Mouse (Mus musculus) limb, embryonic 12.5 days (tissue): ENCODE results near the gene Mob1b. TPM values are rescaled to one million over a fixed set of nuclear protein-coding genes. Genes with fewer than 3 reads are reported as not detected.
"Not testable (repeated sequence)": the region's sequence is repeated elsewhere in the genome, so short reads cannot be mapped to it uniquely, and the experiment has no call there.

Experiments used
- ATAC-seq: fragments of 200-750 bp; cut with Nextera tagmentation; 2 replicates; pipeline ENCODE4 v1.8.0; 2017; ENCODE audit warnings: low read depth, moderate TSS enrichment; ENCODE audit not compliant: insufficient number of reproducible peaks, insufficient read depth, low FRiP score, low TSS enrichment
- H3K27ac ChIP-seq: fragments of 300-500 bp; sonication (generic); 2 replicates; pipeline ENCODE4 v1.5.1; 2016; ENCODE audit warnings: mild to moderate bottlenecking, moderate library complexity
- H3K27me3 ChIP-seq: fragments of 300-500 bp; sonication (generic); 2 replicates; pipeline ENCODE4 v1.6.1; 2016; ENCODE audit warnings: mild to moderate bottlenecking, moderate library complexity
- H3K36me3 ChIP-seq: fragments of 300-500 bp; sonication (generic); 2 replicates; pipeline ENCODE4 v1.6.1; 2016; ENCODE audit warnings: mild to moderate bottlenecking, moderate library complexity
- H3K4me1 ChIP-seq: fragments of 300-500 bp; sonication (generic); replicated peaks from 2 replicates; pipeline ENCODE4 v1.6.1; 2016
- H3K4me2 ChIP-seq: fragments of 300-500 bp; sonication (generic); 2 replicates; pipeline ENCODE4 v1.6.1; 2016; ENCODE audit warnings: mild to moderate bottlenecking, moderate library complexity
- H3K4me3 ChIP-seq: fragments of 300-500 bp; sonication (generic); replicated peaks from 2 replicates; pipeline ENCODE4 v1.5.1; 2016; ENCODE audit warnings: mild to moderate bottlenecking
- H3K9ac ChIP-seq: fragments of 300-500 bp; sonication (generic); replicated peaks from 2 replicates; pipeline ENCODE4 v1.6.1; 2016; ENCODE audit warnings: mild to moderate bottlenecking, moderate library complexity
- H3K9me3 ChIP-seq: fragments of 300-500 bp; sonication (generic); 2 replicates; pipeline ENCODE4 v1.6.1; 2016; ENCODE audit warnings: mild to moderate bottlenecking, moderate library complexity
- WGBS: fragments of 180-500 bp; shearing (Covaris S2); methylation state at CpG from one replicate; pipeline ENCODE4 v1.1.7; 2016; 5-methylcytosine and 5-hydroxymethylcytosine counted together
- polyA plus RNA-seq: library from polyadenylated mRNA; unstranded; fragments of >200 nt; fragmentation: Nextera tagmentation; extraction: Ambion mirVana; gene quantifications from 2 replicates; pipeline ENCODE4 v1.2.1, GENCODE M21; 2016

The Mob1b gene
- polyA plus RNA-seq, 1 experiment from 2014 or later: 11.8 TPM

DNA sequence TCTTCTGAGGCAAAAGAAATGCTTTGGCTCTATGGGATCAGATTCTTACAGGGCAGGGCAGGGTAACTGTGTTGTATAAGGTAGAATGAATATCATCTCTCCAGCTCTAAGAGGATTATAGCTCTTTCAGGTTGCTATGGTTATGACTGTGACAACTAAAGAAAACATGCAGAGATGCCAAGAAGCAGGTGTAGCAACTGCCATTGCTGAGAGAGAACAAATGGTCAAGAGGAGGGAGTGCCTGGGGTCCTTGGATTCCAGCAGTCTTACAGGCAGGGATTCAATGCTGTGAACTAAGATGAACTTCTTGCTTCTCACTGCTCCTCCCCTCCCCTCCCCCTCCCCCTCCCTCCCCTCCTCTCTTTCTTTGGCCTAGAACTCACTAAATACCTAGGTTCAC, 9.5 kb upstream of the Mob1b start:
- Histone ChIP-seq H3K27ac (peak overlapping the region; percentile 53; the same call in 1 of the 2 replicates), H3K27me3 (no peaks in the 10 kb centered on the region), H3K9me3 (no peaks in the 10 kb centered on the region), H3K4me2 (0 out of 2 replicates have a peak overlapping the region, but pooled peaks have one; percentile 13), H3K4me1 (peaks cover 8% of the 10 kb centered on the region), H3K9ac (no peak overlapping the region), H3K4me3 (no peak overlapping the region), H3K36me3 (no peaks in the 10 kb centered on the region)
- ATAC-seq: peak; percentile 15; the same call in 1 of the 2 replicates

DNA sequence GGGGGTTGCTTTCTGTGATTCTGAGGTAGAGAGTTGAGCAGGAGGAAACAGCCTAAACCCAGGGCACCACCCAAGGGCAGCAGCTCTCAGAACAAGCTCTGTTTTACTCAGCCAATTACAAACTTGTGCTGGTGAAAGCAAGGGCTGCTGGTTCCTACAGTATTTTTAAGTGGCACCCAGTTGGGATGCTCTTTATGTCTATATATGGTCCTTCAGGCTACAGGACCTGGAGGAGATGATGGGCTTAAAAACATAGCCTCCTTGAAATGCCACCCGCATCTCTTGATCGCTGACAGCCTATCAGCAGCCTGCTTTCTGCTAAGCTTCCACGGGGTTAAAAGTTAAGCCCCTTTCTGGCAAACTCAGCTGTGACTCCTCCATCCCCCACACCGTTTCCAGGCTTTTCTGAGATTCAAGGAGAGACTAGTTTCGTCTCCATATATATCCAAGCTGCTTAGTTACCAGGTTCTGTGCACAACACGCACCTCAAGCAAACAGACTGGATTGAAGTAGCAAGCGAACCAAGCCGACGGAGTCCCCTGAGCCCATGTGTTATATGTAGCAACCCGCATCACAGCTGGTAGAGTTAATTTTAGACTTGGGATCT, 8.9 kb upstream of the Mob1b start:
- Histone ChIP-seq H3K27ac (peak overlapping the region; percentile 53), H3K4me1 (peaks cover 8% of the 10 kb centered on the region), H3K4me3 (no peak overlapping the region), H3K4me2 (peak overlapping the region; percentile 13), H3K9ac (no peak overlapping the region), H3K36me3 (no peaks in the 10 kb centered on the region), H3K9me3 (no peaks in the 10 kb centered on the region), H3K27me3 (no peaks in the 10 kb centered on the region)
- ATAC-seq: peak; percentile 57; the same call in 1 of the 2 replicates
- WGBS: 34% methylated on average over 10 of the region's 10 CpGs

DNA sequence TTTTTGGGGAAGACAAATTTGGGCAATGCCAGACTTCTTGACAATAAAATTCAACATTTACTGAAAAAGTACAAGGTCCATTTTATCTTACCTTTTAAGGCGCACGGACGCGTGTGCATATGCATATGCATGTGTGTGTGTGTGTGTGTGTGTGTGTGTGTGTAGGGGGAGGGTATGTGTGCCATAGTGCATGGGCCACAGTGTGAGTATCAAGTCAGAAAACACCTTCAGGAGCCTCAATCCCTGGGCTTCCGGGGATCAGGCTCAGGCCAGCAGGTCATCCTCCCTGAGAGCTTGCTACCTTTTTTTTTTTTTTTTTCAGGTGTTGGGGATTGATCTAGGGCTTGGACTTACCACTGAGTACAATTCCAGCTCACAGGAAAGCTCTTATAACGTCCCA, 8.3 kb upstream of the Mob1b start:
- Histone ChIP-seq H3K27me3 (no peaks in the 10 kb centered on the region), H3K9ac (no peak overlapping the region), H3K4me1 (peaks cover 8% of the 10 kb centered on the region), H3K36me3 (no peaks in the 10 kb centered on the region), H3K4me3 (no peak overlapping the region), H3K4me2 (no peak overlapping the region), H3K27ac (no peak overlapping the region), H3K9me3 (no peaks in the 10 kb centered on the region)
- WGBS: 73% methylated on average over 6 of the region's 6 CpGs
- no peak for ATAC-seq

DNA sequence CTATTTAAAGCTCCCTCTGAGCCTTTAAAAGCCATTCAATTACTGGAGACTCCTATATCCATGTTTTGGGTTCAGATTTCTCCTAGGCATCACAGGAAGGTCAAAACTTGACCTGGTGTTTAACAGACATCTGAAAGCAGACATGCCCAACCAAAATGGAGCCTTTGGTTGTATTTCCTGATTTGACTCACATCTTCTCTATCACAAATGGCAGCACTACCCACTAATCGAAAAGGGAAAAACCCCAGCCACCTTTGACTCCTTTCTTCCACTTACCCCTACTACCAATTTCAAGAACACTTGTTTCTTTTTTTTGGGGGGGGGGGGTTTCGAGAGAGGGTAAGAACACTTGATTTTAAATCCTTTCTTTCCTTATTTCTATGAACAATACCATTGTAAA, 3.7 kb upstream of the Mob1b start:
- Histone ChIP-seq H3K27ac (no peak overlapping the region), H3K4me1 (peaks cover 13% of the 10 kb centered on the region), H3K36me3 (no peaks in the 10 kb centered on the region), H3K9me3 (no peaks in the 10 kb centered on the region), H3K4me2 (no peak overlapping the region), H3K4me3 (no peak overlapping the region), H3K27me3 (no peaks in the 10 kb centered on the region), H3K9ac (no peak overlapping the region)
- no peak for ATAC-seq
- WGBS: 81% methylated on average over 2 of the region's 2 CpGs

DNA sequence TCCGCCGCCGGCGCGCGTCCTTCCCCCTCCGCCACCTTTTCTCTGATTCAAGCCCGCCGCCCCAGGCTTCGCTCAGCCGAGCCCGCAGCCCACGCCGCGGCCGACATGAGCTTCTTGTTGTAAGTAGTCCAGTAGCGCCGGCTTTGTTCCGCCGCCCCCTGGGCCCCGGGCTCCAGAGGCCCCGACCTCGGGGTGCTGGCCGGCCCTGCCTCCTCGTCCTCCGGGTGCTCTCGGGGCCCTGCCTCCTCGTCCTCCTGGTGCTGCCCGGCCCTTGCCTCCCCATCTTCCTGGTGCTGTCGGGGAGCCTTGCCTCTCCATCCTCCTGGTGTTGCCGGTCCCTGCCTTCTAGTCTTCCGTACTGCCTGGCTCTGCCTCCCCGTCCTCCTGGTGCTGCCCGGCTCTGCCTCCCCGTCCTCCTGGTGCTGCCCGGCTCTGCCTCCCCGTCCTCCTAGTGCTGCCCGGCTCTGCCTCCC, 384 bp downstream of the Mob1b start:
- peak overlapping the region; percentile 98 for H3K4me2 ChIP-seq
- peak overlapping the region; percentile 94 for H3K27ac ChIP-seq
- no peaks in the 10 kb centered on the region for H3K9me3 ChIP-seq
- peak overlapping the region; percentile 99 for H3K4me3 ChIP-seq
- H3K36me3 ChIP-seq: no peaks in the 10 kb centered on the region
- peak overlapping the region; percentile 95 for H3K9ac ChIP-seq
- H3K4me1 ChIP-seq: peaks cover 23% of the 10 kb centered on the region
- peak; percentile 63 for ATAC-seq
- no peaks in the 10 kb centered on the region for H3K27me3 ChIP-seq
- 1% methylated on average over 33 of the region's 38 CpGs for WGBS

DNA sequence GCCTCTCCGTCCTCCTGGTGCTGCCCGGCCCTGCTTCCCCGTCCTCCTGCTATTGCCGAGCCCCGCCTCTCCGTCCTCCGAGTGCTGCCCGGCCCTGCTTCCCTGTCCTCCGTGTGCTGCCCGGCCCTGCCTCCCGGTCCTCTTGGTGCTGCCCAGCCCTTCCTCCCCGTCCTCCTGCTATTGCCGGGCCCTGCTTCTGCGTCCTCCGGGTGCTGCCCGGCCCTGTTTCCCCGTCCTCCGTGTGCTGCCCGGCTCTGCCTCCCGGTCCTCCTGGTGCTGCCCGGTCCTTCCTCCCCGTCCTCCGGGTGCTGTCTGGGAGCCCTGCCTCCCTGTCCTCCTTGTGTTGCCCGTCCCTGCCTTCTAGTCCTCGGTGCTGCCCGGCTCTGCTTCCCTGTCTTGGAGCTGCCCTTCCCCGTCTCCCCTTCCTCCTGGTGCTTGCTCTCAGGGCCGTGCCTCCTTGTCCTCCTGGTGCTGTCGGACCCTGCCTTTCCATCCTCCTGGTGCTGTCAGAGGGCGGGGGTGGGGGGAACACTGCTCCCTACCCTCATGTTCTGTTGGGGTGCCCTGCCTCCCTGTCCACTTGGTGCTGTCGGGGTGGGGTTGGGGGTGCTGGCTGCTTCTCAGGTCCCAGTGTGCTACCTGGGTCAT, 1.0 kb downstream of the Mob1b start:
- no peaks in the 10 kb centered on the region for H3K9me3 ChIP-seq
- no peaks in the 10 kb centered on the region for H3K36me3 ChIP-seq
- ATAC-seq: 0 out of 2 replicates have a peak, but pooled peaks have one; percentile 22
- H3K4me2 ChIP-seq: peak overlapping the region; percentile 98
- no peak overlapping the region for H3K27ac ChIP-seq
- WGBS: 2% methylated on average over 31 of the region's 31 CpGs
- H3K4me1 ChIP-seq: peaks cover 23% of the 10 kb centered on the region
- H3K27me3 ChIP-seq: no peaks in the 10 kb centered on the region
- peak overlapping the region; percentile 95 for H3K9ac ChIP-seq
- H3K4me3 ChIP-seq: peak overlapping the region; percentile 99

DNA sequence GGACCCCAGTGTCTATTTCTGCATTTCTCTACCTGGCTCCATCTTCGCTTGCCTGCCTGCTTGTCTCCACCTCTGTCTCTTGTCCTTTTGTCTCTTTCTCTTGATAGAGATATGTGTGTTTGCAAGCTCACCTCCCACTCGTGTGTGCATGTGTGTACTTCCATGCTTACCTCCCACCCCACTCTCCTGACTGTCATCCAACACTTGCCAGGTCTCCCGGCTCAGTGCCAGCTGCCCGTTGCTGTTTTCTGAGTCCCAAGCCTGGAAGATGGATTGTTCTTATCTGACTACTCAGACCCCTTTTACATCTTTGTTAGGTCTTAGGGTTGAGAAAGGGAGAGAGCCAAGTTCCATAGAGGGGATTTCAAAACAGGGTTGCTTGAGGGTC, 1.6 kb downstream of the Mob1b start:
- ATAC-seq: no peak
- Histone ChIP-seq H3K9me3 (no peaks in the 10 kb centered on the region), H3K4me1 (peaks cover 23% of the 10 kb centered on the region), H3K27ac (no peak overlapping the region), H3K36me3 (no peaks in the 10 kb centered on the region), H3K27me3 (no peaks in the 10 kb centered on the region), H3K4me3 (peak overlapping the region; percentile 99), H3K9ac (peak overlapping the region; percentile 95), H3K4me2 (peak overlapping the region; percentile 98)
- 29% methylated on average over 4 of the region's 4 CpGs for WGBS

DNA sequence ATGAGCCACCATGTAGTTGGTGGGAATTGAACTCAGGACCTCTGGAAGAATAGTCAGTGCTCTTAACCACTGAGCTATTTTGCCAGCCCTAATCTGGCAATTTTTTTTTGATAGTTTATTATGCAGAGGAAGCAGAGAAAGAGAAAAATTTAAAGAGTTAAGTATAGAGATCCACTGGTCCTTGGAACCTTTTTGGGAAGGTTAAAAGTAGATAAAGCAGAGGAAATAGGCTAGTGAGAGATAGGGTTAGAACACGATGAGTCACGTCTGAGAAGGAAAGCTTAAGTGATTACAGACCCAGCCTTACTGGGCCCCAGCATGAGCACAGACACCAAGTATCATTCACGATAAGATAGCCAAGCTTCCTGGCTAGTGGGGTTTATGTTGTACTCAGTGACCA, 3.4 kb downstream of the Mob1b start:
- Histone ChIP-seq H3K9ac (no peak overlapping the region), H3K4me2 (no peak overlapping the region), H3K4me1 (peaks cover 23% of the 10 kb centered on the region), H3K36me3 (no peaks in the 10 kb centered on the region), H3K27ac (no peak overlapping the region), H3K9me3 (no peaks in the 10 kb centered on the region), H3K4me3 (no peak overlapping the region), H3K27me3 (no peaks in the 10 kb centered on the region)
- ATAC-seq: no peak
- WGBS: 74% methylated on average over 3 of the region's 3 CpGs

DNA sequence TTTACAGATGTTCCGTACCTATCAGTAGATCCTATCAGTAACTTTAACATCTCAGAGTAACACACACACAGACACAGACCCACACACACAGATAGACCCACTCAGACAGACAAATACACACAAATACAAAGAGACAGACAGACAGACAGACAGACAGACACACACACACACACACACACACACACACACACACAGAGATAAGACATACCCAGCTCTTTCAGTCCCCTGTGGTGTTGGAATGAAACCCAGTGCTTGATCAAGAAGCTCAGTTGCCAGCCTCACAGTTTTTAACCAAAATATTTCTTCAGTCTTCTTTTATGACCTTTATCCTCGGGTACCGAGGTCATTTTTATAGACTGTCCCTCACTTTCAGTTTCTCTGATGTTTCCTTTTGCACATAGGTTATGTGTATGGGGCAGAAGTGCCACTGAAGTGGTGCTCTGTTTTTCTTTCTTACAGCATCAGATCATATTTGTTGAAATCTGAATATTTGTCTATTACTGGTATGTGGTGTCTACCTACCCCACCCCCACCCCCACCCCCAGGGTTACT, 7.0 kb downstream of the Mob1b start:
- Histone ChIP-seq H3K4me1 (peaks cover 7% of the 10 kb centered on the region), H3K9me3 (no peaks in the 10 kb centered on the region), H3K27ac (no peak overlapping the region), H3K9ac (no peak overlapping the region), H3K27me3 (no peaks in the 10 kb centered on the region), H3K4me3 (no peak overlapping the region), H3K36me3 (no peaks in the 10 kb centered on the region), H3K4me2 (no peak overlapping the region)
- ATAC-seq: no peak
- 74% methylated on average over 3 of the region's 3 CpGs for WGBS

DNA sequence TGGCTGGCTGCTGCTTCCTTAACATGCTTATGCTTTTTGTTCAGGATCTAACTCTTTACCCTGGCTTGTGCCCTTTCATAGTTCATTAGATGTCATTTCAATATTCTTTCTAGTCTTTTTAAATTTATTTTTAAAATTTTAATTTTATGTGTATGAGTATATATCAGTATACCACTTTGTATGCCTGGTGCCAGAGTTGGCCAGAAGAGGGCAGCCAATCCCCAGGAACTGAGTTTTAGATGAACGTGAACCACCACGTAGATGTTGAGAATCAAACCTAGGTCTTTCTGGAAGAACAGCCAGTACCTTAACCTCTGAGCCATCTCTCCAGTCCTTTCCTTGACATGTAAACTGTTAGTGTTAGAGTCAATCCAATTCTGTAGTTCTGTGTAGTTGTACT, 14.1 kb downstream of the Mob1b start:
- no peaks in the 10 kb centered on the region for H3K36me3 ChIP-seq
- WGBS: 97% methylated on average over 2 of the region's 2 CpGs
- H3K4me2 ChIP-seq: no peak overlapping the region
- ATAC-seq: no peak
- H3K4me1 ChIP-seq: no peaks in the 10 kb centered on the region
- H3K27ac ChIP-seq: no peak overlapping the region
- H3K9ac ChIP-seq: no peak overlapping the region
- H3K27me3 ChIP-seq: no peaks in the 10 kb centered on the region
- H3K4me3 ChIP-seq: no peak overlapping the region
- no peaks in the 10 kb centered on the region for H3K9me3 ChIP-seq

DNA sequence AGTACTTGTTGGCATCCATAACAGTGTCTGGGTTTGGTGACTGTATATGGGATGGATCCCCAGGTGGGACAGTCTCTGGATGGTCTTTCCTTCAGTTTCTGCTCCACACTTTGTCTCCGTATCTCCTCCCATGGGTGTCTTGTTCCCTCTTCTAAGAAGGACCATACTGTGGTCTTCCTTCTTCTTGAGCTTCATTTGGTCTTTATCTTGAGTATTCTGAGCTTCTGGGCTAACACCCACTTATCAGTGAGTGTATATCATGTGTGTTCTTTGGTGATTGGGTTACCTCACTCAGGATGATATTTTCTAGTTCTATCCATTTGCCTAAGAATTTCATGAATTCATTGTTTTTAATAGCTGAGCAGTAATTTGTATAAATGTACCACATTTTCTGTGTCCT, 20.4 kb downstream of the Mob1b start:
- H3K9ac ChIP-seq, H3K4me1 ChIP-seq, ATAC-seq, H3K9me3 ChIP-seq, H3K4me3 ChIP-seq, H3K27ac ChIP-seq, H3K27me3 ChIP-seq, H3K4me2 ChIP-seq: not testable (repeated sequence)
- 100% methylated on average over 1 of the region's 1 CpGs for WGBS
- peaks cover 14% of the 10 kb centered on the region for H3K36me3 ChIP-seq
